Mouse (Mus musculus): ENCODE measurements around the gene Traip. TPM values are rescaled to one million over a fixed set of nuclear protein-coding genes. Genes with fewer than 3 reads are reported as not detected.

Gene Traip
- polyA plus RNA-seq, 1 experiment from 2014 or later, result 21.8 TPM

- H3K9ac ChIP-seq (ENCODE audit: low read depth, low read length), result no peak overlapping the region; the same call in 1 of the 2 replicates
- peak overlapping the region; percentile 89 for H3K4me2 ChIP-seq (replicated peaks; ENCODE audit: low read depth, low read length)
- H3K4me1 ChIP-seq (replicated peaks; ENCODE audit: control insufficient read depth, insufficient read depth, low read length), result peaks cover 2% of the 10 kb centered on the region; the same call in 1 of the 2 replicates
- peaks cover 7% of the 10 kb centered on the region for H3K27me3 ChIP-seq (ENCODE audit: control insufficient read depth, insufficient read depth, low read length)
- DNase-seq (ENCODE audit: low spot score) (no peak), ATAC-seq (ENCODE audit: low FRiP score) (no peak)
- 60% methylated on average over 19 of the region's 19 CpGs for WGBS
- peak overlapping the region; percentile 64 for H3K4me3 ChIP-seq (ENCODE audit: low read depth, low read length)
- no peaks in the 10 kb centered on the region for H3K36me3 ChIP-seq (ENCODE audit: control insufficient read depth, insufficient read depth, low read length)
- H3K9me3 ChIP-seq (ENCODE audit: control insufficient read depth, low read length), result no peaks in the 10 kb centered on the region
- peak overlapping the region; percentile 72 for H3K27ac ChIP-seq (ENCODE audit: low read depth, low read length)
These were observed 34.3 kb downstream of the Traip start for GRCm38 (mm10) chr9:107984052-107984753.

- peaks cover 7% of the 10 kb centered on the region for H3K27me3 ChIP-seq (ENCODE audit: control insufficient read depth, insufficient read depth, low read length)
- no peak for DNase-seq (ENCODE audit: low spot score)
- no peak overlapping the region; the same call in 1 of the 2 replicates for H3K9ac ChIP-seq (ENCODE audit: low read depth, low read length)
- no peaks in the 10 kb centered on the region for H3K36me3 ChIP-seq (ENCODE audit: control insufficient read depth, insufficient read depth, low read length)
- peak overlapping the region; percentile 62; the same call in 1 of the 2 replicates for H3K27ac ChIP-seq (ENCODE audit: low read depth, low read length)
- H3K4me2 ChIP-seq (replicated peaks; ENCODE audit: low read depth, low read length), result peak overlapping the region; percentile 89
- ATAC-seq (ENCODE audit: low FRiP score), result no peak
- H3K4me1 ChIP-seq (replicated peaks; ENCODE audit: control insufficient read depth, insufficient read depth, low read length), result peaks cover 2% of the 10 kb centered on the region; the same call in 1 of the 2 replicates
- WGBS, result 50% methylated on average over 9 of the region's 9 CpGs
- H3K9me3 ChIP-seq (ENCODE audit: control insufficient read depth, low read length), result no peaks in the 10 kb centered on the region
- peak overlapping the region; percentile 64 for H3K4me3 ChIP-seq (ENCODE audit: low read depth, low read length)
These were observed 34.8 kb downstream of the Traip start for GRCm38 (mm10) chr9:107984754-107985055.

- peak; percentile 90 for DNase-seq (ENCODE audit: low spot score)
- peak within 1 kb of the TSS; percentile 62 for H3K27ac ChIP-seq (ENCODE audit: low read depth, low read length)
These were observed 35.5 kb downstream of the Traip start, which contains the start of gene Inka1 for GRCm38 (mm10) chr9:107985131-107986119. TSS of gene Inka1 (minus strand) at chr9:107985879.

GRCm38 (mm10) chr9:107986376-107986775 lies 36.4 kb downstream of the Traip start:
- 3% methylated on average over 18 of the region's 18 CpGs for WGBS
- H3K36me3 ChIP-seq (ENCODE audit: control insufficient read depth, insufficient read depth, low read length), result no peaks in the 10 kb centered on the region
- H3K27me3 ChIP-seq (ENCODE audit: control insufficient read depth, insufficient read depth, low read length), result peaks cover 7% of the 10 kb centered on the region
- H3K4me2 ChIP-seq (replicated peaks; ENCODE audit: low read depth, low read length), result peak overlapping the region; percentile 89; the same call in 1 of the 2 replicates
- no peak overlapping the region for H3K27ac ChIP-seq (ENCODE audit: low read depth, low read length)
- H3K9ac ChIP-seq (ENCODE audit: low read depth, low read length), result no peak overlapping the region
- H3K9me3 ChIP-seq (ENCODE audit: control insufficient read depth, low read length), result no peaks in the 10 kb centered on the region
- H3K4me3 ChIP-seq (ENCODE audit: low read depth, low read length), result peak overlapping the region; percentile 64; the same call in 1 of the 2 replicates
- peaks cover 2% of the 10 kb centered on the region; the same call in 1 of the 2 replicates for H3K4me1 ChIP-seq (replicated peaks; ENCODE audit: control insufficient read depth, insufficient read depth, low read length)
- ATAC-seq (ENCODE audit: low FRiP score) (peak; percentile 68), DNase-seq (ENCODE audit: low spot score) (peak; percentile 87)

More at GRCm38 (mm10) chr9:107985131-107986119, 35.5 kb downstream of the Traip start, which contains the start of gene Inka1:
- Histone ChIP-seq H3K36me3 (ENCODE audit: control insufficient read depth, insufficient read depth, low read length) (no peaks in the 10 kb centered on the region), H3K27me3 (ENCODE audit: control insufficient read depth, insufficient read depth, low read length) (peaks cover 7% of the 10 kb centered on the region), H3K4me1 (replicated peaks; ENCODE audit: control insufficient read depth, insufficient read depth, low read length) (peaks cover 2% of the 10 kb centered on the region; the same call in 1 of the 2 replicates), H3K4me3 (ENCODE audit: low read depth, low read length) (peak within 1 kb of the TSS; percentile 64), H3K4me2 (replicated peaks; ENCODE audit: low read depth, low read length) (peak within 1 kb of the TSS; percentile 89), H3K9ac (ENCODE audit: low read depth, low read length) (peak within 1 kb of the TSS; percentile 60), H3K9me3 (ENCODE audit: control insufficient read depth, low read length) (no peaks in the 10 kb centered on the region)
- under 1% methylated on average over 47 of the region's 58 CpGs for WGBS
- ATAC-seq (ENCODE audit: low FRiP score), result peak; percentile 78

GRCm38 (mm10) chr9:107987950-107988349 lies 38.0 kb downstream of the Traip start:
- Histone ChIP-seq H3K4me1 (replicated peaks; ENCODE audit: control insufficient read depth, insufficient read depth, low read length) (no peaks in the 10 kb centered on the region), H3K36me3 (ENCODE audit: control insufficient read depth, insufficient read depth, low read length) (no peaks in the 10 kb centered on the region), H3K27me3 (ENCODE audit: control insufficient read depth, insufficient read depth, low read length) (peaks cover 7% of the 10 kb centered on the region), H3K4me2 (replicated peaks; ENCODE audit: low read depth, low read length) (no peak overlapping the region), H3K27ac (ENCODE audit: low read depth, low read length) (no peak overlapping the region), H3K4me3 (ENCODE audit: low read depth, low read length) (no peak overlapping the region), H3K9ac (ENCODE audit: low read depth, low read length) (no peak overlapping the region), H3K9me3 (ENCODE audit: control insufficient read depth, low read length) (no peaks in the 10 kb centered on the region)
- no peak for DNase-seq (ENCODE audit: low spot score)
- 70% methylated on average over 3 of the region's 3 CpGs for WGBS
- no peak for ATAC-seq (ENCODE audit: low FRiP score)

GRCm38 (mm10) chr9:107992197-107992596 lies 42.3 kb downstream of the Traip start, which contains the start of gene Cdhr4:
TSS of gene Cdhr4 (plus strand) at chr9:107992497.
- H3K4me2 ChIP-seq (replicated peaks; ENCODE audit: low read depth, low read length), result no peak within 1 kb of the TSS
- no peak within 1 kb of the TSS for H3K4me3 ChIP-seq (ENCODE audit: low read depth, low read length)
- no peaks in the 10 kb centered on the region for H3K36me3 ChIP-seq (ENCODE audit: control insufficient read depth, insufficient read depth, low read length)
- WGBS, result 87% methylated on average over 2 of the region's 2 CpGs
- H3K9ac ChIP-seq (ENCODE audit: low read depth, low read length), result no peak within 1 kb of the TSS
- H3K9me3 ChIP-seq (ENCODE audit: control insufficient read depth, low read length), result no peaks in the 10 kb centered on the region
- ATAC-seq (ENCODE audit: low FRiP score) (no peak), DNase-seq (ENCODE audit: low spot score) (no peak)
- no peaks in the 10 kb centered on the region for H3K27me3 ChIP-seq (ENCODE audit: control insufficient read depth, insufficient read depth, low read length)
- H3K4me1 ChIP-seq (replicated peaks; ENCODE audit: control insufficient read depth, insufficient read depth, low read length), result no peaks in the 10 kb centered on the region
- no peak within 1 kb of the TSS for H3K27ac ChIP-seq (ENCODE audit: low read depth, low read length)

- H3K27ac ChIP-seq (ENCODE audit: low read depth, low read length), result no peak overlapping the region
- no peaks in the 10 kb centered on the region for H3K4me1 ChIP-seq (replicated peaks; ENCODE audit: control insufficient read depth, insufficient read depth, low read length)
- no peak for ATAC-seq (ENCODE audit: low FRiP score)
- DNase-seq (ENCODE audit: low spot score), result no peak
- H3K9me3 ChIP-seq (ENCODE audit: control insufficient read depth, low read length), result no peaks in the 10 kb centered on the region
- no peaks in the 10 kb centered on the region for H3K27me3 ChIP-seq (ENCODE audit: control insufficient read depth, insufficient read depth, low read length)
- no peak overlapping the region for H3K4me2 ChIP-seq (replicated peaks; ENCODE audit: low read depth, low read length)
- H3K36me3 ChIP-seq (ENCODE audit: control insufficient read depth, insufficient read depth, low read length), result no peaks in the 10 kb centered on the region
- H3K9ac ChIP-seq (ENCODE audit: low read depth, low read length), result no peak overlapping the region
- 87% methylated on average over 11 of the region's 11 CpGs for WGBS
- H3K4me3 ChIP-seq (ENCODE audit: low read depth, low read length), result no peak overlapping the region
These were observed 43.1 kb downstream of the Traip start for GRCm38 (mm10) chr9:107993013-107993412.

- no peak overlapping the region for H3K4me3 ChIP-seq (ENCODE audit: low read depth, low read length)
- no peak overlapping the region for H3K27ac ChIP-seq (ENCODE audit: low read depth, low read length)
- 74% methylated on average over 2 of the region's 2 CpGs for WGBS
- no peak for DNase-seq (ENCODE audit: low spot score)
- no peaks in the 10 kb centered on the region for H3K9me3 ChIP-seq (ENCODE audit: control insufficient read depth, low read length)
- no peaks in the 10 kb centered on the region for H3K4me1 ChIP-seq (replicated peaks; ENCODE audit: control insufficient read depth, insufficient read depth, low read length)
- H3K27me3 ChIP-seq (ENCODE audit: control insufficient read depth, insufficient read depth, low read length), result no peaks in the 10 kb centered on the region
- no peak overlapping the region for H3K4me2 ChIP-seq (replicated peaks; ENCODE audit: low read depth, low read length)
- no peaks in the 10 kb centered on the region for H3K36me3 ChIP-seq (ENCODE audit: control insufficient read depth, insufficient read depth, low read length)
- no peak overlapping the region for H3K9ac ChIP-seq (ENCODE audit: low read depth, low read length)
- ATAC-seq (ENCODE audit: low FRiP score), result no peak
These were observed 44.5 kb downstream of the Traip start for GRCm38 (mm10) chr9:107994464-107994863.

Data from hindbrain, embryonic 11.5 days (tissue).